Mouse (Mus musculus) gastrocnemius, adult 2 months (tissue): ENCODE measurements around the gene Inppl1. TPM values are rescaled to one million over a fixed set of nuclear protein-coding genes. Genes with fewer than 3 reads are reported as not detected.
A peak's percentile ranks its signal among the peaks of the same experiment; 100 is the strongest.

ENCODE experiments used
- DNase-seq: peaks from one replicate; pipeline ENCODE4 v3.0.0; 2022
- H3K27ac ChIP-seq: fragments of 200-600 bp; 2 replicates; pipeline ENCODE4 v1.8.1; 2022; ENCODE audit warnings: mild to moderate bottlenecking
- H3K4me3 ChIP-seq: fragments of 200-600 bp; 2 replicates; pipeline ENCODE4 v1.8.1; 2022; ENCODE audit warnings: mild to moderate bottlenecking, moderate library complexity
- CTCF ChIP-seq: fragments of 200-600 bp; IDR thresholded peaks from 2 replicates; pipeline ENCODE4 v1.8.1; 2022; ENCODE audit warnings: antibody characterized with exemption, mild to moderate bottlenecking, moderate library complexity
- intact Hi-C: fragments of 180-260 bp; cut with DNase I; formaldehyde crosslinking; loops from one replicate; pipeline ENCODE4 v1.15.1; 2025
- total RNA-seq, 2 experiments: library from RNA; stranded (reverse); gene quantifications; 2 replicates each; pipeline ENCODE4 v1.2.3; 2021

Gene Inppl1
- total RNA-seq, 2 experiments from 2014 or later = 89.0 to 96.5 TPM

DNA sequence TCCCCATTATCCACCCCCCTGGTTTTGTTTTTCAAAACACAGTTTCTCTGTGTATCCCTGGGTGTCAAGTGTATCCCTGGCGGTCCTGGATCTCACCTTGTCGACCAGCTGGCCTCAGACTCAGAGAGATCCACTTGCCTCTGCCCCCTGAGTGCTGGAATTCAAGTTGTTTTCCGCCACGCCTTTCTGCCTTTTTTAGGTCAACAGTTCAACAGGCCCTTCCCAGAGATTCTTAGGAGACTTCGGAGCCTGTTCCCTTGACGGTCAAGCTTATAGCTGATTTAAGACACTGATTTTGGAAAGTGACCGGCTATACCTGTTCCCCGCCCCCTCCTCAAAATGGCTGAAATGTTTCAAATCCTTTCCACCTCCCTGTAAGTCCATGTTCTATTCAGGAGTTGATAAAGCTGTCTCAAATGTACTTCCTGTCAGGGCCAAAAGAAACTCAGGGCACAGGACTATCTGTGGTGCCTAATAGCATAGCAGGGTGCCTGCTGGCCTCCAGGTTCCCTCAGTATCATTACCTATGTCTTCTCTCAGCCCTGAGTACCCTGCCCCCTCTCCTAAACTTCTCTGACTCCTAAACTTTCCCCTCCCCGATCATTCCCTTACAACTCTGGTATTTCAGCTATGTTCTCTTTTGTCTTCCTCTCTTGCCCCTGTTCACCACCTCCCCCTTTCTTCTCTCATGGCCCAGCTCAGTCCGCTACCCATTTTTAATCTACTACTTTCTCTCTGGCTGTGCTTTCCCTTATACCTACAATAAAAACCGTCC lies 28.6 kb upstream of the Inppl1 start:
- no peak overlapping the region for H3K4me3 ChIP-seq
- no peak overlapping the region for H3K27ac ChIP-seq
- DNase-seq = no peak
- no peak for TF ChIP-seq CTCF
- intact Hi-C loops = no loop called here

DNA sequence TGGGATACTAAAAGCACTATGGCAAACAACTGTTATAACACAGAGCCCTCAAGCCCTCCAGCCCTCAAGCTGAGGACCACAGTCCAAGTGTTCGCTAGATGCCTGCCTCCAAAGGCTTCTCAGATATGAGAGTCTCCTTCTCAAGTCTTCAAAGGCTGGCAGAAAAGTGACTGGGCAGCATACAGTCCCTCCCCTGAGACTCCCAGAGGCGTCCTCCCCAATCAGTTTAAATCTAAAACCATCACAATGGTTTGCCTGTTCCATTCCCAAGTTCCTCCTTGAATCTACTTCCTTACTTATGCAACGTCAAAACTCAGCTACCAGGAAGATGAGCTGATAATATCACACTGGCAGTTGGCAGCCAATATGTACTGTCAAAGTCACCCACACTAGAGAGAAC lies 25.4 kb upstream of the Inppl1 start, which contains the start of gene Anapc15:
TSS of gene Anapc15 (plus strand) at position 301 of the 400 bp plus-strand sequence.
- H3K27ac ChIP-seq = no peak within 1 kb of the TSS
- no peak within 1 kb of the TSS for H3K4me3 ChIP-seq

GRCm38 (mm10) chr7:101862291-101862690 lies 24.3 kb upstream of the Inppl1 start:
- Histone ChIP-seq H3K27ac (no peak overlapping the region), H3K4me3 (no peak overlapping the region)
- TF ChIP-seq CTCF = no peak
- DNase-seq = no peak
- intact Hi-C loops = no loop called here

More for the DNA sequence above, 25.4 kb upstream of the Inppl1 start, which contains the start of gene Anapc15:
- TF ChIP-seq CTCF = no peak
- intact Hi-C loops = no loop called here
- no peak for DNase-seq

GRCm38 (mm10) chr7:101860978-101861377 lies 22.9 kb upstream of the Inppl1 start:
- no peak for DNase-seq
- intact Hi-C loops = no loop called here
- Histone ChIP-seq H3K27ac (no peak overlapping the region), H3K4me3 (no peak overlapping the region)
- TF ChIP-seq CTCF = no peak

- intact Hi-C loops = no loop called here
- TF ChIP-seq CTCF = no peak
- no peak for DNase-seq
These were observed 20.3 kb upstream of the Inppl1 start for GRCm38 (mm10) chr7:101858362-101858761.

GRCm38 (mm10) chr7:101857094-101857493 lies 19.1 kb upstream of the Inppl1 start, which contains the start of gene Folr2:
Folr2 (minus strand) TSS chr7:101857194.
- intact Hi-C loops = no loop called here

More at GRCm38 (mm10) chr7:101858362-101858761, 20.3 kb upstream of the Inppl1 start:
- Histone ChIP-seq H3K27ac (no peak overlapping the region), H3K4me3 (no peak overlapping the region)

GRCm38 (mm10) chr7:101853816-101854215 lies 15.8 kb upstream of the Inppl1 start:
- intact Hi-C loops = no loop called here
- peak overlapping the region; percentile 50 for H3K27ac ChIP-seq
- no peak for TF ChIP-seq CTCF
- H3K4me3 ChIP-seq = no peak overlapping the region
- no peak for DNase-seq

More at GRCm38 (mm10) chr7:101857094-101857493, 19.1 kb upstream of the Inppl1 start, which contains the start of gene Folr2:
- no peak for TF ChIP-seq CTCF
- Histone ChIP-seq H3K27ac (no peak within 1 kb of the TSS), H3K4me3 (no peak within 1 kb of the TSS)
- DNase-seq = no peak

- H3K27ac ChIP-seq = peak overlapping the region; percentile 38; the same call in 1 of the 2 replicates
- intact Hi-C loops = no loop called here
These were observed 14.8 kb upstream of the Inppl1 start for GRCm38 (mm10) chr7:101852846-101853245.

DNA sequence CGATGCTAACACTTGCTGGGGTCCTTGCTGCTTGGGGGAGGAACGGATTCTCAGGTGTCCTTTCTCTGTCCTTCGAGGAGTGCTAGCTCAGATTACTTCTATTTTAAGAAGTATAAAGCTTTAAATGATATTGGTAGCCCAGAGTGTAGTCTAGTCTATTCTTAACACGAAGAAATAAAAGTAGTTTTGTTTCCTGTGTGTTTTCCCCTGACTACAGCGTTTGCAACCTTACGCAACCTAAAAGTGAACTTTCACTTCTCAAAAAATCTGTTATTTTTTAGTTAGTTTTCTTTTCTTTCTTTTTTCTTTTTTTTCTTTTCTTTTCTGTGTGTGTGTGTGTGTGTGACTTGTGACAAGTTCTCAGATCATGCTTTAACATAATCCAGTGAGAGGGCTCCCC lies 13.7 kb upstream of the Inppl1 start:
- no peak for TF ChIP-seq CTCF
- Histone ChIP-seq H3K27ac (peak overlapping the region; percentile 24; the same call in 1 of the 2 replicates), H3K4me3 (no peak overlapping the region)
- intact Hi-C loops = no loop called here
- no peak for DNase-seq

More at GRCm38 (mm10) chr7:101852846-101853245, 14.8 kb upstream of the Inppl1 start:
- DNase-seq = no peak
- TF ChIP-seq CTCF = no peak
- H3K4me3 ChIP-seq = no peak overlapping the region

- no peak for DNase-seq
- no peak for TF ChIP-seq CTCF
- intact Hi-C loops = no loop called here
- Histone ChIP-seq H3K27ac (no peak overlapping the region), H3K4me3 (no peak overlapping the region)
These were observed 9.9 kb upstream of the Inppl1 start for GRCm38 (mm10) chr7:101847934-101848333.

GRCm38 (mm10) chr7:101844186-101844585 lies 6.2 kb upstream of the Inppl1 start:
- intact Hi-C loops = no loop called here
- no peak for DNase-seq
- no peak for TF ChIP-seq CTCF
- no peak overlapping the region for H3K27ac ChIP-seq
- no peak overlapping the region for H3K4me3 ChIP-seq

DNA sequence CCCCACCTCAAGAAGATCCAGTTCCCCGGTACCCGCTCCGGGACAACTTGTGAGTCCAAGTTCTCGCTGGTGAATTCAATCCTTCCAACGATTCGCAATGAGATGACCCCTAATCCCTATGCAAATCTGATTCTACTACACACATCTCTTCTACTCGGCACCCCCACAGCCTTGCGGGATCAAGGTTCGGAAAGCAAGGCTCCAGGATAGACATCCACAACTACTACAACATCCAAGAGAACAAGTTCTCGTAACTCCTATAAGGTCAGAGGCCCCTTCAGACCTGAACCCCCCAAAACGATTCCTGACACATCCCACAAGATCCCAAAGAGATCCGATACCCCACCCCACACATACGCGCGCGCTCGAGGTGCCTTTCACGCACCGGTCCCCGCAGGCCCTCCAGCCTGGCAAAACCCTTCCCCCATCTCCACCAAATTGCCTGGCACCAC lies 849 bp downstream of the Inppl1 start:
- Histone ChIP-seq H3K27ac (peak overlapping the region; percentile 95), H3K4me3 (peak overlapping the region; percentile 95)
- intact Hi-C loops = loop anchor here (2.0 to 5.0 kb wide), 3 partner anchors 135 to 175 kb away; partner anchors contain the start of gene Clpb
- TF ChIP-seq CTCF = no peak
- DNase-seq = no peak
